Mouse (Mus musculus) neural tube, embryonic 14.5 days (tissue): ENCODE measurements around the gene Sema7a. TPM values are rescaled to one million over a fixed set of nuclear protein-coding genes. Genes with fewer than 3 reads are reported as not detected.

Source experiments
- ATAC-seq: fragments of 200-750 bp; cut with Nextera tagmentation; 2 replicates; pipeline ENCODE4 v1.8.0; 2017; ENCODE audit warnings: low read depth, mild to moderate bottlenecking, moderate TSS enrichment, moderate library complexity
- H3K27ac ChIP-seq: fragments of 300-500 bp; sonication (generic); 2 replicates; pipeline ENCODE4 v1.5.1; 2014; ENCODE audit warnings: low read depth, mild to moderate bottlenecking, control low read depth, low read length, moderate library complexity, mixed read lengths
- H3K27me3 ChIP-seq: fragments of 300-500 bp; sonication (generic); 2 replicates; pipeline ENCODE4 v1.6.1; 2014; ENCODE audit warnings: low read length; ENCODE audit not compliant: control insufficient read depth, insufficient read depth
- H3K36me3 ChIP-seq: fragments of 300-500 bp; sonication (generic); 2 replicates; pipeline ENCODE4 v1.6.1; 2014; ENCODE audit warnings: low read length, mixed read lengths; ENCODE audit not compliant: control insufficient read depth, insufficient read depth
- H3K4me1 ChIP-seq: fragments of 300-500 bp; sonication (generic); 2 replicates; pipeline ENCODE4 v1.6.1; 2014; ENCODE audit warnings: low read length; ENCODE audit not compliant: control insufficient read depth, insufficient read depth
- H3K4me2 ChIP-seq: fragments of 300-500 bp; sonication (generic); 2 replicates; pipeline ENCODE4 v1.6.1; 2014; ENCODE audit warnings: mild to moderate bottlenecking, low read depth, low read length, control low read depth
- H3K4me3 ChIP-seq: fragments of 300-500 bp; sonication (generic); 2 replicates; pipeline ENCODE4 v1.5.1; 2014; ENCODE audit warnings: low read depth, low read length, control low read depth, mixed read lengths
- H3K9ac ChIP-seq: fragments of 300-500 bp; sonication (generic); replicated peaks from 2 replicates; pipeline ENCODE4 v1.6.1; 2014; ENCODE audit warnings: low read depth, mild to moderate bottlenecking, control low read depth, low read length, mixed read lengths
- H3K9me3 ChIP-seq: fragments of 300-500 bp; sonication (generic); 2 replicates; pipeline ENCODE4 v1.6.1; 2016; ENCODE audit warnings: low read length; ENCODE audit not compliant: control insufficient read depth
- WGBS: fragments of 180-500 bp; shearing (Covaris S2); extraction: QIAGEN DNeasy Blood & Tissue Kit; methylation state at CpG from one replicate; pipeline ENCODE4 v1.1.7; 2014; 5-methylcytosine and 5-hydroxymethylcytosine counted together
- polyA plus RNA-seq: library from polyadenylated mRNA; unstranded; fragments of >200 nt; fragmentation: Nextera tagmentation; extraction: Ambion mirVana; gene quantifications from 2 replicates; pipeline ENCODE4 v1.2.1, GENCODE M21; 2014

The Sema7a gene
- polyA plus RNA-seq, 1 experiment from 2014 or later, result 7.2 TPM

GRCm38 (mm10) chr9:57968783-57969542 is 29.1 kb downstream of the Sema7a start:
- Histone ChIP-seq H3K4me1 (0 out of 2 replicates have a peak, but pooled peaks cover 2% of the 10 kb centered on the region), H3K9ac (no peak overlapping the region), H3K27ac (no peak overlapping the region), H3K4me3 (no peak overlapping the region), H3K9me3 (no peaks in the 10 kb centered on the region), H3K36me3 (no peaks in the 10 kb centered on the region), H3K27me3 (no peaks in the 10 kb centered on the region), H3K4me2 (no peak overlapping the region)
- WGBS, result 94% methylated on average over 8 of the region's 8 CpGs
- ATAC-seq, result no peak

DNA sequence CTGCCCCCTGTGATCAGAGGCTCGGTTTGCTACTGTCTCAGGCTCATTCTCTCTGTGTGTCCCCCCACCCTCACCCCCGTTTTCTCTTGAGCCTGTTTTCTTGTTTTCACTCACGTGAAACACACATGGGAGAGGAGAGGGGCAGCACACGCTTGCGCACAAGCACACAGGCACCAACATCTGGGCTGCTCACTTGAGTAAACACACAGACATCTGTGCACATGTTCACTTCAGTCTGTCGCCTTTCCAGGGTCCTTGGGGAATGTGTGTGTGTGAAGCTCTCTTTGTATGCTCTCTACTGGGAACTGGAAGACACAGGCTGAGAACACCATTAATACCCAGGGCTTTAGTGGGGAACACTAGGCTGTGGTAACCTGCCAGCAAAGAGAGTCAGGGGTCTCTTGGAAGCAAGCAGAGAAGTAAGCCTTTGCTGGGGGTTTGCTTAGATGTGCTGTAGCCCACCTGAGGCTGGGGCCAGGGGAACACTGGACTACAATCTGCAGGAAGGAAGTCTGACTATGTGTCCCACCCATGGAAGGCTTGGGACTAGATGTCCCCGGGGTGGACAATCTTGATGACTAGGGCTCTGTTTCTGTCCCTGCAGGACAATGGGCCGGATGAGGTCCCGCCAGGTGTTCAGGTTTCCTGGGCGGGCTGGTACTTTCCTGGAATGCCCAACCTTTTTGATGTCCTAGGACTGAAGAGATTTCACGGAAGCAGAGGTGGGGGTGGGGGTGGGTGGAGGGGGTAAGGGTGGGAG is 30.0 kb downstream of the Sema7a start:
- Histone ChIP-seq H3K27me3 (no peaks in the 10 kb centered on the region), H3K9ac (no peak overlapping the region), H3K4me2 (no peak overlapping the region), H3K4me3 (no peak overlapping the region), H3K4me1 (0 out of 2 replicates have a peak, but pooled peaks cover 2% of the 10 kb centered on the region), H3K27ac (no peak overlapping the region), H3K36me3 (no peaks in the 10 kb centered on the region), H3K9me3 (no peaks in the 10 kb centered on the region)
- 70% methylated on average over 11 of the region's 11 CpGs for WGBS
- no peak for ATAC-seq

- WGBS, result 88% methylated on average over 5 of the region's 5 CpGs
- no peak for ATAC-seq
- H3K4me2 ChIP-seq, result no peak overlapping the region
- H3K36me3 ChIP-seq, result no peaks in the 10 kb centered on the region
- no peaks in the 10 kb centered on the region for H3K9me3 ChIP-seq
- no peak overlapping the region for H3K27ac ChIP-seq
- H3K4me3 ChIP-seq, result no peak overlapping the region
- 0 out of 2 replicates have a peak, but pooled peaks cover 2% of the 10 kb centered on the region for H3K4me1 ChIP-seq
- no peak overlapping the region for H3K9ac ChIP-seq
- no peaks in the 10 kb centered on the region for H3K27me3 ChIP-seq
Measured at GRCm38 (mm10) chr9:57971413-57971812, 31.5 kb downstream of the Sema7a start.

GRCm38 (mm10) chr9:57972141-57972591 is 32.3 kb downstream of the Sema7a start:
- no peaks in the 10 kb centered on the region for H3K9me3 ChIP-seq
- no peak overlapping the region for H3K4me3 ChIP-seq
- H3K27me3 ChIP-seq, result no peaks in the 10 kb centered on the region
- WGBS, result 74% methylated on average over 9 of the region's 9 CpGs
- H3K27ac ChIP-seq, result no peak overlapping the region
- no peak overlapping the region for H3K9ac ChIP-seq
- H3K4me2 ChIP-seq, result no peak overlapping the region
- no peak for ATAC-seq
- H3K36me3 ChIP-seq, result no peaks in the 10 kb centered on the region
- H3K4me1 ChIP-seq, result 0 out of 2 replicates have a peak, but pooled peaks cover 2% of the 10 kb centered on the region

- Histone ChIP-seq H3K4me2 (no peak overlapping the region), H3K4me3 (no peak overlapping the region), H3K27ac (no peak overlapping the region), H3K9ac (no peak overlapping the region), H3K27me3 (no peaks in the 10 kb centered on the region), H3K4me1 (0 out of 2 replicates have a peak, but pooled peaks cover 2% of the 10 kb centered on the region), H3K36me3 (no peaks in the 10 kb centered on the region), H3K9me3 (no peaks in the 10 kb centered on the region)
- no peak for ATAC-seq
- WGBS, result 73% methylated on average over 9 of the region's 9 CpGs
Measured at GRCm38 (mm10) chr9:57972776-57973439, 33.0 kb downstream of the Sema7a start.

- Histone ChIP-seq H3K9me3 (no peaks in the 10 kb centered on the region), H3K4me2 (no peak overlapping the region), H3K9ac (no peak overlapping the region), H3K4me1 (0 out of 2 replicates have a peak, but pooled peaks cover 2% of the 10 kb centered on the region), H3K27ac (no peak overlapping the region), H3K4me3 (no peak overlapping the region), H3K27me3 (no peaks in the 10 kb centered on the region), H3K36me3 (no peaks in the 10 kb centered on the region)
- 84% methylated on average over 6 of the region's 6 CpGs for WGBS
- ATAC-seq, result no peak
Measured at GRCm38 (mm10) chr9:57973440-57974066, 33.6 kb downstream of the Sema7a start.

GRCm38 (mm10) chr9:57974221-57974620 is 34.3 kb downstream of the Sema7a start:
- 59% methylated on average over 5 of the region's 5 CpGs for WGBS
- Histone ChIP-seq H3K4me3 (no peak overlapping the region), H3K9me3 (no peaks in the 10 kb centered on the region), H3K36me3 (no peaks in the 10 kb centered on the region), H3K9ac (no peak overlapping the region), H3K27me3 (no peaks in the 10 kb centered on the region), H3K4me2 (no peak overlapping the region), H3K4me1 (0 out of 2 replicates have a peak, but pooled peaks cover 2% of the 10 kb centered on the region), H3K27ac (no peak overlapping the region)
- no peak for ATAC-seq

GRCm38 (mm10) chr9:57975200-57975821 is 35.4 kb downstream of the Sema7a start:
- no peak overlapping the region for H3K4me2 ChIP-seq
- no peak overlapping the region for H3K27ac ChIP-seq
- no peaks in the 10 kb centered on the region for H3K36me3 ChIP-seq
- no peaks in the 10 kb centered on the region for H3K27me3 ChIP-seq
- WGBS, result 82% methylated on average over 5 of the region's 5 CpGs
- ATAC-seq, result no peak
- H3K4me3 ChIP-seq, result no peak overlapping the region
- no peaks in the 10 kb centered on the region for H3K9me3 ChIP-seq
- H3K4me1 ChIP-seq, result no peaks in the 10 kb centered on the region
- H3K9ac ChIP-seq, result no peak overlapping the region
